Mouse (Mus musculus) spleen, adult 10 weeks (tissue): ENCODE data around the gene Gtf2a1l. TPM values are rescaled to one million over a fixed set of nuclear protein-coding genes. Genes with fewer than 3 reads are reported as not detected.

Experiments
- polyA plus RNA-seq: library from polyadenylated mRNA; stranded (reverse); fragments of 350-450 nt; fragmentation: Illumina TruSeq; extraction: RNeasy Lipid Tissue Mini Kit (QIAGEN cat#74804); gene quantifications from one replicate; pipeline ENCODE4 v1.2.3, GENCODE M21; 2015; ENCODE audit warnings: low replicate concordance; ENCODE audit not compliant: insufficient read depth

Gtf2a1l gene
- not detected for polyA plus RNA-seq

GRCm38 (mm10) chr17:88668452-88668851 is at the start of gene Gtf2a1l:
Gtf2a1l (plus strand) TSS chr17:88668660.

Other genes starting within 250 kb of the Gtf2a1l start
- 34.0 TPM for gene Foxn2, start 227.9 kb upstream of the Gtf2a1l start, polyA plus RNA-seq
- gene Ppp1r21, start 138.5 kb upstream of the Gtf2a1l start, polyA plus RNA-seq = 54.0 TPM
- gene Ston1, start 71.0 kb upstream of the Gtf2a1l start, polyA plus RNA-seq = 14.8 TPM
- 0.36 TPM for gene Lhcgr, start 123.3 kb downstream of the Gtf2a1l start, polyA plus RNA-seq